Mouse (Mus musculus): ENCODE measurements around the gene Rbm33.

Rbm33 gene

DNA sequence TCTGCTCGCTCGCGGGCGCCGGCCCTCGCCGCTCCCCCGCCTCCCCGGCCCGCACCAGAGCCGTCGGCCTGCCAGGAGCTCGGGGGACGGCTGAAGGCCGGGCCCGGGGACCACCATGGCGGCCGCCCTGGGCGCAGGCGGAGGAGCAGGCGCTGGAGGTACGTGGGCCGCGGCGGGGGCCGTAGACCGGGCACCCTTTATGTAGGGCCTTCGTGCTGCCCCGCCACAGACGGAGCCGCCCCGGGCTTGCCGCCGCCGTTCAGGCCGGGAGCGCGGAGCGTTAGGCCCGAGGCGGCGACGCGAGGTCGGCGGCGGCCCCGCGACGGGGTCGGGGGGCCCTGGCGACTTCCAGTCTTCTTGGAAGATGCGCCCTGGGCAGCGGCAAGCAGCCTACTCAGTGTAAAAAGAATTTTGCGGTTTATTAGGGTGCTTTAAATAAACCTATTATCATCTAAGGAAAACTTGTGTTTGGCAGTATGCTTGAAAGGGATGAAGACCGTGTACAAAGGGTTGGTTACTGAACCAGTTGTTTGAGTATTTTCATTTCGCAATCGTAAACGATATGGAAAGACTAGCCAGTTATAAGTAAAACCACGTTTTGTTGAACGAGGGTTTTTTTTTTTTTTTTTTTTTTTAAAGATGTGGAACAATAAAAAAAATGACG lies 464 bp downstream of the Rbm33 start:
- ChIA-PET CTCF (interaction anchor here in 3 of 4 experiments (0.6 to 2.4 kb wide), 4 partner anchors 12 to 37 kb away, joined by 3 to 7 read pairs (median 5); no protein-coding TSS in a partner anchor), POLR2A (interaction anchor here (0.5 to 5.0 kb wide), 47 partner anchors 8 to 1158 kb away, joined by 3 to 34 read pairs (median 4); partner anchors contain the start of genes Insig1 (in 1 of the 4) and Paxip1 (in 1 of the 4))

DNA sequence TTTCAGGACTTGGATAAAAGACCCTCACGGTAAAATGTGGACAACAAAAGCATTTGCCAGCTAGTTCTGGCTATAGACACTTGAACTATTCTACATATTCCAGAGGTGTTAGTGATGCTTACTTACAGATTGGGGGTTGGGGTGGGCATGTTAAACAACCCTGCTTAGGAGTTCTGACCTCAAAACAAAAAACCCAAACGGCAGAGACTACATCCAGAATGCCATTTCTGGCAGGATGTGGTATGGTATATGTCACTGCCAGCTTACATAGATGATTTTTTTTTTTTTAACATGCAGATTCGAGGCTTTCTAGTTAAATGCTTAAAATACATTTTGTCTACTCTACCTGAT lies 971 bp downstream of the Rbm33 start:
- CTCF ChIA-PET: interaction anchor here in 2 of 4 experiments (0.6 to 1.5 kb wide), 2 partner anchors 12 to 37 kb away, joined by 3 to 5 read pairs; no protein-coding TSS in a partner anchor
- POLR2A ChIA-PET: interaction anchor here (0.6 to 5.0 kb wide), 14 partner anchors 8 to 1158 kb away, joined by 3 to 34 read pairs (median 4); partner anchors contain the start of gene Insig1 (in 1 of the 4)

- CTCF ChIA-PET: interaction anchor here in 1 of 4 experiments (1.5 kb wide), 1 partner anchor 11 kb away, joined by 5 read pairs; no protein-coding TSS in a partner anchor
- POLR2A ChIA-PET: interaction anchor here in 3 of 4 experiments (0.6 to 5.0 kb wide), 9 partner anchors 8 to 895 kb away, joined by 3 to 34 read pairs (median 6); partner anchors contain the start of gene Insig1 (in 1 of the 3)
These were observed 1.8 kb downstream of the Rbm33 start for GRCm38 (mm10) chr5:28318671-28319070.

- ChIA-PET POLR2A (interaction anchor here in 2 of 4 experiments (0.7 to 1.2 kb wide), 3 partner anchors 11 to 1430 kb away, joined by 3 to 5 read pairs (median 4); no protein-coding TSS in a partner anchor), CTCF (interaction anchor here in 1 of 4 experiments (1.2 kb wide), 1 partner anchor 28 kb away, joined by 3 read pairs; no protein-coding TSS in a partner anchor)
These were observed 4.8 kb downstream of the Rbm33 start for GRCm38 (mm10) chr5:28321769-28322168.

- ChIA-PET CTCF (interaction anchor here in 2 of 4 experiments (1.1 to 1.2 kb wide), 2 partner anchors 28 to 66 kb away, joined by 3 read pairs; no protein-coding TSS in a partner anchor), POLR2A (interaction anchor here in 2 of 4 experiments (0.7 to 1.2 kb wide), 3 partner anchors 11 to 1429 kb away, joined by 3 to 4 read pairs (median 3); no protein-coding TSS in a partner anchor)
These were observed 5.3 kb downstream of the Rbm33 start for GRCm38 (mm10) chr5:28322189-28322588.

DNA sequence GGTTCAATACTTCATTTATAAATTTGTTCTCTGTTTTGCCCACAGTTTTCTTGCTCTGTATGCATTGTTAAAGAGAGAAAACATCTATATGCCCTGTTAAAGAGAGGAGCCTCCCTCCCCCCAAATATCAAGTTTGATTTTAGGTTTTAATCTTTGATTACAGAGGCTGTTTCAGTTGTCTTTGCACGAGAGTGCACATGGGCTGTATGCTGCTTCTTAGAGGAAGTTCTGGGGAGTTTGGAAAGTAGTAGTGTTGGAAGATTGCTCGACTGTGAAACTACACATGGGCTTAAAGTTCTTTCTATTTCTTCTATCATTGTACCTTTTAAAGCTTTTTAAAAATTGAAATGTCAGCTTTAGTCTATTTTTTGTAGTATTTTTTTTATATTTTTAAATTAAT lies 6.9 kb downstream of the Rbm33 start:
- CTCF ChIA-PET: no interaction called here

GRCm38 (mm10) chr5:28324457-28324856 lies 7.5 kb downstream of the Rbm33 start:
- ChIA-PET POLR2A (interaction anchor here in 3 of 4 experiments (0.7 to 4.7 kb wide), 8 partner anchors 8 to 218 kb away, joined by 3 to 31 read pairs (median 4); partner anchors contain the start of gene Rbm33 (in 3 of the 3)), CTCF (interaction anchor here in 1 of 4 experiments (0.6 kb wide), 1 partner anchor 1830 kb away, joined by 3 read pairs; no protein-coding TSS in a partner anchor)

More for the DNA sequence above, 6.9 kb downstream of the Rbm33 start:
- POLR2A ChIA-PET: interaction anchor here in 2 of 4 experiments (0.7 to 4.7 kb wide), 3 partner anchors 7 to 116 kb away, joined by 3 to 31 read pairs (median 3); partner anchors contain the start of gene Rbm33 (in 1 of the 2)

DNA sequence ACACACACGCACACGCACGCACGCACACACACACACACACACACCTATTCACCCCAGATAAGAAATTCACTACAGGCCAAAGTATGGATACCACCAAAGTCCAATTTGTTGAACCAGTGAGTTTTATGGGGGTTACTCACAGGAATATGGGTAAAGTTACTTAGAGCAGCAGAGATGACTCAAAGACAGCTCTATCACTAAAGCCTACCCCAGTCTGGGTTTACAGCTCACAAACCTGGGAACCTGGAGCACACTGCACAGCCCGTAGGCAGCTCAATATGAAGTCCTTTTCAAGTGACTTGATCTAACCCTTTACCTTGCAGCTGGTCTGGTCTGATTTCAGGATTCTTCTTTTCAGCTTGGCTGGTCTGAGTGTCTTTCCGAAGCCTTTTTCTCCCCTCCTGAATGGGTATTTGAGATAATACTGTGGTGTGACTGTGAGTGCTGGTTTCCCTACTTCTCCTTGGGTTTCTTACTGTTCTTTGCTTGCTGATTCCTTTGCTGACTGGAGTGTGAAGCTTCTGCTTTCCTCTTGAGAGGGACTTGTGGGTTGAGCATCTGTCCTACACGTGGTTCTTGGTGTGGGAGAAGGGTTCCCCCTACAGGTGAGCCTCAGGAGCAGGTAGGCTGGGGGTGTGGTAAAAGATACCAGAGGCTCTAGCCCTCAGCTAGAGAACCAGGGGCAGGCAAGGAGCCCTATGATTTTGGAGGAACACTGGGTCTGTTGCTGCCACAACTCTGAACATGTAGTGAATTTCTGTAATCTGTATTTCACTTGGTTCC lies 12.3 kb downstream of the Rbm33 start:
- ChIA-PET CTCF (interaction anchor here (0.5 to 1.7 kb wide), 20 partner anchors 11 to 235 kb away, joined by 3 to 19 read pairs (median 4); partner anchors contain the start of gene Rbm33 (in 1 of the 4)), POLR2A (interaction anchor here in 2 of 4 experiments (0.7 to 2.2 kb wide), 13 partner anchors 9 to 1003 kb away, joined by 3 to 8 read pairs (median 3); partner anchors contain the start of gene Rbm33 (in 2 of the 2))

- ChIA-PET POLR2A (interaction anchor here in 1 of 4 experiments (1.2 to 1.5 kb wide), 2 partner anchors 10 to 17 kb away, joined by 3 to 4 read pairs; partner anchors contain the start of gene Rbm33), CTCF (no interaction called here)
These were observed 16.8 kb downstream of the Rbm33 start for GRCm38 (mm10) chr5:28333731-28334130.

DNA sequence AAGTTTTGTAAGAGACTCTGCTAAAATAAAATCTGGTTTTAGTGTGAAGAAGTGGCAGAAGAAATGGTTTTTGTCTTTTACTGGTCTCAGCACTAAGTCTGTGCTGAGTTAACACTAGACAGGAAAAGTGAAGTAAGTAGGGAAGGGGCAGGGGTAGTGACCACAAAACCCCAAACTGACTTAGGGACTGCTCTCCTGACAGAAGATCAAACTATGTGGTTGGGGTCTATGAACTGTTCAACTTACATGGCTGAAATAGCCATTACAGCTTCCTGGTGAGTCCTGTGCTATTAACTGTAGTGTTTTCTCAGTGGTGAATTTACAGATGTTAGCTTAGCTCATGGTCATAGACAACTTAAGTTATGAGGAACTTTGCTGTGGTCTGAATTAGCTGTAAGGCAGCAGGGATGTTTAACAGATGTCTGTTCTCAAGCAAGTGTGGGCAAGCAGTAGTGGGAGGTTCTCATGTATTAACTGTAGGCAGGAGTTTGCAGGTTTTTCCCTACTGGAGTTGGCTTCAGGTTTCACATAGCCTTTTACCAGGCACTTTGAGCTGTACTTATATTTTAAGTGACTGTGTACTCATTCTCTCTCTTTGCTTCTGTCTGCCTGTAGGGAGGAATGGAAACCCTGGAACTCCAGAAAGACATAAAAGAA lies 35.1 kb downstream of the Rbm33 start:
- POLR2A ChIA-PET: no interaction called here
- CTCF ChIA-PET: no interaction called here

- POLR2A ChIA-PET: interaction anchor here in 3 of 4 experiments (0.5 to 1.9 kb wide), 8 partner anchors 9 to 1509 kb away, joined by 3 to 8 read pairs (median 3); partner anchors contain the start of gene Rbm33 (in 1 of the 3)
- CTCF ChIA-PET: no interaction called here
These were observed 38.7 kb downstream of the Rbm33 start for GRCm38 (mm10) chr5:28355614-28356013.

GRCm38 (mm10) chr5:28360745-28361144 lies 43.8 kb downstream of the Rbm33 start:
- ChIA-PET CTCF (no interaction called here), POLR2A (interaction anchor here in 2 of 4 experiments (0.8 to 1.4 kb wide), 3 partner anchors 13 to 191 kb away, joined by 3 to 4 read pairs (median 3); no protein-coding TSS in a partner anchor)

GRCm38 (mm10) chr5:28368056-28368455 lies 51.1 kb downstream of the Rbm33 start:
- ChIA-PET CTCF (no interaction called here), POLR2A (interaction anchor here in 1 of 4 experiments (1.1 to 1.3 kb wide), 2 partner anchors 11 to 28 kb away, joined by 3 read pairs; no protein-coding TSS in a partner anchor)

- CTCF ChIA-PET: interaction anchor here in 1 of 4 experiments (0.6 kb wide), 1 partner anchor 719 kb away, joined by 10 read pairs; no protein-coding TSS in a partner anchor
These were observed 53.9 kb downstream of the Rbm33 start for GRCm38 (mm10) chr5:28370836-28371235.

GRCm38 (mm10) chr5:28372172-28372664 lies 55.3 kb downstream of the Rbm33 start:
- POLR2A ChIA-PET: interaction anchor here in 1 of 4 experiments (0.9 kb wide), 1 partner anchor 8 kb away, joined by 3 read pairs; no protein-coding TSS in a partner anchor

More at GRCm38 (mm10) chr5:28370836-28371235, 53.9 kb downstream of the Rbm33 start:
- POLR2A ChIA-PET: interaction anchor here in 1 of 4 experiments (0.7 kb wide), 1 partner anchor 9 kb away, joined by 3 read pairs; no protein-coding TSS in a partner anchor

GRCm38 (mm10) chr5:28373498-28374427 lies 56.8 kb downstream of the Rbm33 start:
- ChIA-PET CTCF (no interaction called here), POLR2A (interaction anchor here in 2 of 4 experiments (0.8 to 2.0 kb wide), 3 partner anchors 8 to 14 kb away, joined by 3 to 5 read pairs (median 4); no protein-coding TSS in a partner anchor)

More at GRCm38 (mm10) chr5:28372172-28372664, 55.3 kb downstream of the Rbm33 start:
- CTCF ChIA-PET: interaction anchor here in 1 of 4 experiments (0.7 kb wide), 1 partner anchor 176 kb away, joined by 3 read pairs; no protein-coding TSS in a partner anchor
